Mouse (Mus musculus): ENCODE measurements around the gene Hlf. TPM values are rescaled to one million over a fixed set of nuclear protein-coding genes. Genes with fewer than 3 reads are reported as not detected.
A peak's percentile ranks its signal among the peaks of the same experiment; 100 is the strongest.

Gene Hlf
- total RNA-seq, 4 experiments from 2014 or later = 132 to 146 (median 139) TPM

DNA sequence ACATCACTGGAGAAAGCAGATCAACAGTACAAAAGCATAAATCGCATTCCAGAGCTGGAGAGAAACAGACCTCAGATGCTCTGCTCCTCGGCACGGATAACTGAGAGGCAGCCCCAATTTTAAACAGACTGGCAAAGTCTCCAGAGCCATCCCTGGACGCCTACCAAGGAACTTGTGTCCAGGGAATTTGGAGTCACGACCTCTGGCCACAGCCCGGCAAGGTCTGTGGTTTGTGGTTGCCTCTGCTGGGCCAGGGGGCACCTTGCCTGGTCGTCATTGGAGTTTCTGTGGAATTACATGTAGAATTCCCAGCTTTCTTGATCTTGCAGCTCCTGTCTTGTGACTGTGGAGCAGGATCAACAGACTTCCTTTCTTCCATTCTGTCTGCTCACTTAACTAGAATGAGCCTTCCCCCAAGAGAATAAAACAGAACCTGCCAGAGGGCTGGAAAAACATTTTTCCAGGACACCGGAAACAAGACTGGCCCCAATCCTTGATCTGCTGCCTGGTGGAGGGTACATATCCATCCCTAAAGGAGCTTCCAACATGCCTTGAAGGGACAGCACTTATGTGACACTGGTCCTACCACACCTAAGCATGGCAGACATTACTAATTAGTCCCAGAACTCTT is 19.1 kb downstream of the Hlf start:
- DNase-seq (ENCODE audit: low spot score in 2 of 2) = no peak

DNA sequence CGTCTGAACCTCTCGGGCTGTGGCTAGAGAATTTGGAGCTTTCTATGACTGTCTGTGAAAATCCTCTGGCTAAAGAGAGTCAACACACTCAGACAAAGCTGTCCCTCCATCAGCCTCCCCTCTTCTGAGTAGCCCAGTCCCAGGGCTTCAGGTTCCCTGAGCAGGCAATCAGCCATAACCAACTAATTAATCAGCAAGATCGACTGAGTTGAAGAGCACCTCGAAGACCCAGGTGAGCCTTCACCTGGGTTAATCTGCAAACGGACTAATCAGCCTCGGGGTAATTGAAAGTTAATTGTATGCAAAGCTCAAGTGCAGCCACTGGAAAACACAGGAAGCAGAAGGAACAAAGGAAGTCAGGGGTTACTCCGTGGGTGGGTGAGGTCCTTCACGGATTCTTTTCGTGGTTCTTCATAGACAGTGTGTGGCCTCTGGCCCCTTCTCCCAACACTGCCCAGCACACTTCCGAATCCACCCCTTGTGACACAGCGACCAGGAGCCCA is 19.9 kb downstream of the Hlf start:
- DNase-seq (ENCODE audit: low spot score in 2 of 2) = no peak

DNA sequence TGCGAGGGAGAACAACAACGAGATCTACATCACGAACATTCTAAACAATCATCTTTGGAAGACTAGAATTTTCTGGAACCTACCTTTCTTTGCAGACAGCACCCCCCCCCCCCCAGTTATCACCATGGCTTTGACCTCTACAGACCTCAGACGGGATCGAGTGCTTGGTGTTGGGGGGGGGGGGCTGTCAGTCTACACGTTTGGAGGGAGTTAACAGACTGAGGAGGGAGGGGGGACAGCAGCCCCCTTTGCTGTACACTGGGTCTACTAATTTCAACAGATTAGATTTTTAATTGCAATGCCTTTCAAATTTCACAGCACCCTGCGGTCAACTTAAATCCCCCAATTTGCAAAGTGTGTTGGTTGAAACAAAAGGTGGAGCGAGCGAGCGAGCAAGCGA is 20.3 kb downstream of the Hlf start:
- no peak for DNase-seq (ENCODE audit: low spot score in 2 of 2)

DNA sequence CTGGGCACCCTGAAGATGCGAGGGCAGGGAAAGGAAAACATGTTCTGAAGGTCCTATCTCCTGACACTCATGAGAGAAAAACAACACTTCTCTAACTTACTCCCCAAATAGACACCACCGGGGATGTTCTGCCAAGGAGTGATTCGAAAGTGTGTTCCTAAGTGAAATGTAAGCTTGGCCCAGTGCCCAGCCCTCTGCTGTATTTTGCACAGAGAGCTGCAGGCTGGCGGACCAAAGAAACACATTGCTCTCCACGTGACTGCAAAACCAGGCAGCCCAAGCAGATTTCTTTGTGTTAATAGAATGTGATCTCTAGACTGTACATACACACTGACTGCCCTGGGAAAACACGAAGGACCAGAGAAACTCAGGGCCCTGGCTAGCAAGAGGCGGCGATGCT is 21.1 kb downstream of the Hlf start:
- DNase-seq (ENCODE audit: low spot score in 2 of 2) = peak; percentile 75 to 98

DNA sequence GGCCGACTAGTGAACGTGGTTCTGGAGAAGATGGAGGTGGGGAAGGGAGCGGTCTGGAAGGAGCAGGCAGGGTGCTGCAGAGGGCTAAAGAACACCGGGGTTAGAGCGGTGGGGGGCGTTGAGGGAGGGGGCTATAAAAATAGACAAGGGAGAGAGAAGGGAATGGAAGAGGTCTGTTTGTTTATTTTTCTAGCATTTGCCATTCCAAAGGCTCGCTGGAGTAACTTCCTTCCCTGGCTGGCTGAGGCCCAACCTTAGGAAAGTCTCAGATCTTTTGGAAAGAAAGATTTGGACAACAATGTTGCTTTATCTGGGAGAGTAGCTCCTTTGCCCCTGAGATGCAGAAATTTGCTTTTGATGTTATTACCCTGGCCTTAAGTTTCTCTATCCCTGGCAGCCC is 21.6 kb downstream of the Hlf start:
- DNase-seq (ENCODE audit: low spot score in 2 of 2) = no peak

DNA sequence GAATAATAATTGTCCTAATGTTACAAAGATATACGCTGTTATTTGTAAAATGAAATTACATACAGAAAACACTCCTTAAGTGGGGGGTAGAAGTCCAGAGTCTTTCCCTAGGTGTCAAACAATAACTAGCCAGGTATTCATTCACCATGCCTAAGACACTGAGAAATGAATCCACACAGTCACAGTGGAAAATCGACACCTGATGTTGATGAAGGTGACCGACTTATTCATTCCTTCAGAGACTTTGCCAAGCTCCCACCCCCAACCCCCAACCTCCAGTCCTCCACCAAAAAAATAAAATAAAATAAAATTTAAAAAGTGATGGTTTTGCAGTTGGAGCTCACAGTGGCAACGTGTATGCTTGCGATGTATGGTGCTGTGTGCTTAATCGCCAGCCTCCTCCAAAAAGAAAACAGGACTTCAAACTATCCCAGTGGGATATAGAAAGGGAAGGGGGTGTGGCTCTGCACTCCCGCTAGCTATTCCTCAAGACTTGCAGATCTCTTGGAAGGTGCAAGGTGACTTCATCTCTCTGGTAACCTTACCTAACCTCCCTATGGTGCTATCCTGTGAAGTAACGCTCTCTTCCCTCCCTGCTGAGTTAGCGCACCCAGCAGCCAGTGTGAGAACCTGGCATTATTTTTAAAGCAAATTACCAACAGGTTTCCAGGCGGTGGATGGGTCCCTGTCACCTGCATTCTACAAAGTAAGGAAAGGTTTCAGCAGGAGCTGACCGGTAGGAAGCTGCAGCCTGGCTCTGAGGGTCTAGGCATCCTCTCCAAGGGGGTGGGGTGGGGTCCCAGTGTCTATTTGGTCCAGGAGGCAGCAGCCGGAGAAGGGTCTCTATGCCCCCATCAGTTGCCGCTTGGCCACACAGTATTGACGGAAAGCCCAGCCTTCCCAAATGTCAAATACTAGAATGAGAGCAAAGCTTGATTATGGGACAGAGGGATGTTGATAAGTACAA is 22.5 kb downstream of the Hlf start:
- DNase-seq (ENCODE audit: low spot score in 2 of 2) = no peak

DNA sequence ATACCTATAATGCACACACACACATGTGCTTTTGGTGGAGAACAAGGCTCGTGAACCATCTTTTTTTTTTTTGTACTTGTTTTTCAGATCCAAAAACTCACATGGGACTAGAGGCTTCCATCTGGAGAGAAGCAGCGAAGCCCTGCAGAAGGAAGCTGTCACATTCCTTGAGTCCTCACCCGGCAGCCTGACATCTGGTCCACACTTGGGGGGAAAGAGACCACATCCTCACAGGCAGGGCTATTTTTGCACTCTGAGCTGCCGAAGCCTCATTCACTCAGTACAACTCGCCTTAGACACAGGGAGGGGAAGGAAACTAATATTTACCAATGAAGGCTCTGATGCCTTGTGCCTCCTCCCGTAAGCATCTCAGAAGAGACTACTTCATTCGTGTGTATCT is 25.8 kb downstream of the Hlf start:
- DNase-seq (ENCODE audit: low spot score in 2 of 2) = no peak

DNA sequence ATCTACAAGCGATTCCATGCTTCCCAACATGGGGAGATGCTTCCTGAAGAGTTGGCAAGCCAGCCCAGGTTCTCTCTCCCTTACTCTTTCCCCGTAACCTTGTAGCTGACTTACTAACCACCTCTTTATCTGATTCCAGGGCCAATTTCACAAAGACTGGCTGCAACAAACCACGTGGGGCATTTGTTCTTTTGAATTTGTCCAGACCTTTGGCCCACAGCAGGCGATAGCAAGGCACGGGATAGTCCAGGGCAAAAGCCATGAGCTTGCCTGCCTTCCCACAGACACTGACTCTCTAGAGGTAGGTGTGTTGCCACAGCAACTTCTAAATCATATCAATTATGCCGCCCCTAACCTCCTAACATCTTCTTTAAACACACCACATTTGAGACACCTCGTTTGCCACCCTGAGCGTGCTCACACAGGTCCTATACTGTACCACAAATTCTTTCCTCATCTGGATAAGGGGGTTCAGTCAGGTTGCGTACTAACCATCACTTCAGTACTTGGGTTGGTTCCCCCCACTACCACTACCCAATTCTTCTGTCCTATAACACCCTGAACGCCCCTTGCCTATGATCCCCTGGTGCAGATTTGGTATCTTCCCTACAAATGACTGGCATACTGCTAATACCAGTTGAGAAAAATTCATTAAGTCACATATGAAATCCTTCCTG is 26.7 kb downstream of the Hlf start:
- DNase-seq (ENCODE audit: low spot score in 2 of 2) = no peak

DNA sequence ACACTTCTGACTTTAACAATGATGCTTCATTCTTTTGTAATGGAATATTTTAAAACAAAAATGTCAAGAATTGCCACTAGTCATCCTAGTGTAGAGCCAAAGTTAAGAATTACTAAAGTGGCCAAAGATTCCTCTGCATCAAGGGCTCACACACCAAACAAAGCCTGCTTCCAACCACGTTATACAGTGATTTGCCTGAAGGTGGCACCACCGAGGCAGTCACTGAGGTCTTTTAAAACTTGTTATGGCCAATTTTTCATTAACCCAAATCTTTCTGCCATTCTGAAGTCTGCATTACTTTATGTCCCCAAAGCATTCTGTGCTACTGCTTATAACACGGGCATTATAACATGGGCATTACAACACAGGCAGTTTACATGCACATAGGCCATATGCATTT is 27.3 kb downstream of the Hlf start:
- no peak for DNase-seq (ENCODE audit: low spot score in 2 of 2)

DNA sequence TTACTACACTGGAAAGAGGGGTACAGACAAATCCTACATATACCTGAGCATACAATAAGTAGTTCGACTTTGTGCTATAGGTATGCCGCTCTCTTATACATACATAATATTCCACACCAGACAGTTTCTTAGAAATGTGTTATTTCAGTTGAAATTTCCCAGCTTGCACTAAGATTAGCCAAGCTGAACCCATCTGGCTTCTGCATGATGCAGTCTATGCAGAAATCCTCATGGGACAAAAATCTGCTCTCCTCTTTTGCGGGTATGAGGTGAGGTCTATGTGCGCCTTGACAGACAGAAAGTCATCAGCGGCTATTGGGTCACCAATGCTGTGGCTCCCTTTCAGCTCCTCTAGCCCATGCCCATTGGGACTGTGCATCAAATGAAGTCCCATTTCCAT is 30.2 kb downstream of the Hlf start:
- DNase-seq (ENCODE audit: low spot score in 2 of 2) = no peak

DNA sequence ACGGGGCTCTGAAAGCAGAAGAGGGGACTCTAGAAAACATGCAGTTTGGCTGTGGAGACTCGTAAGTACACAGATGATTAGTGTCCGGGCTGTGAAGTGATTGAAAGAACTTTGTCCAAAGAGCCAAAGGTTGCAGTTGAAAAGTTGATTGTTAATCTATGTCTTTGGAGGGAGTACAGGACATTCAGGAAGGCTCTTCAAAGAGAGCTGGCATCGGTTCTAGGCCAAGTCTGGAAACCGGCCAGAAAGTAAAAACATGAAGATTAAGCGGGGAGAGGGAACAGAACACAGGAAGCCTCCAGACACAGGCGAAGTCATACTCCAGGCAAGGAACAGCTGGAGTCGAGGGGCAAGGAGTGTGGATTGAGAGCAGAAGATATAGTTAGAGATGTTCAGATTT is 32.6 kb downstream of the Hlf start:
- no peak for DNase-seq (ENCODE audit: low spot score in 2 of 2)

DNA sequence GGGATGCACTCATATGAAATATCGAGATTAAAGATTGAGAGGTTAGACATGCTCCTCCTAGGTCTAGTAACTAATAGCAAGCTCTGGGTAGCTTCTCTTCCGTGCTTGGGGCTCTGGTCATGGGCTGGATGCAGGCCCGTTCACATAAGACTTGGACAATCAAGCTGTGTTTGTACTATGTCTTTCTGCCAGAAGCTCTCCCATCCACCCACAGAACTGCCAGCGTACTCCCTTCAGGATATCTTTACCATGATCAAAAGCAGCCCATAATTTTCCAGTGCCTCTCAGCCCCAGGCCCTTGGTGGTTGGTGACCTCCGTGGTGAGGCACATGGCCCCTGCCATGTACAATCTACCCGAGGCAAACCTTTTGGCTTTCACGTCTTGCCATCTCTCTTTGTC is 33.3 kb downstream of the Hlf start:
- no peak for DNase-seq (ENCODE audit: low spot score in 2 of 2)

DNA sequence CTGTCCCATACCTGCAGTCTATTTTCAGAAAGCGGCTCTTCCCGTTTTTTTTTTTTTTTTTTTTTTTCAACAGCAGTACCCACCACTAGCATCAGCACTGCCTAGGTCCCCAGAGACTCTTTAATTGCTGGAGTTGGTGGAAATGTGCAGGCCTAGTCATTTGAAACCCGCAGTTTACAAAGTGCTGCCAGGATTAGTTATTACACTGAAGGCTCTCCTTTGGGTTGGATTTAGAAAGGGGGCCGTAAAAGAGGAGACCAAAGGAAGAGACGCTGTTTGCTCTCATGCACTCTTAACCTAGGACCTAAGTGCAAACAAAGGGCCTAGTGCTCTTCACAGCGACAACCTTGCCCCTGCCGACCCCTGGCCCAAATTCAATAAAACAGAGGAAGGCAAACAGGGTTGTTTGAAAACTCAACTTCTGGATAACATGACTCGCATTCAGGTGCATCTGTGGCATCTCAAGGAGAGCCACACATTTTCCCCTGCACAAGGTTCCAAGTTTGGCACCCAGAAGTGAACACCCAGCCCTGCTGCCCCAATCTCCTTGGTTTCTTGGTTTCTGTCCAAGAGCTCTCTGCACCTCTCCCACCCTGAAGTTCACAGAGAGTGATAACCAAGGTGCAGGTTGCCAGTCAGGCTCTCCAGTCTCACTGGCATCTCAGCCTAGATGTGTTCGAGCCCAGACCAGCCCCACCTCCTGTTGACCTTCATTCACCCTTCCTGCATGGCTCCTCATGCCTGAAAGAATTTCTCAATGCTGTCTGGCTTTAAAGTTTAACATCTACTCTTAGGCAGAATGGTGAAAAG is 34.0 kb downstream of the Hlf start:
- no peak for DNase-seq (ENCODE audit: low spot score in 2 of 2)

DNA sequence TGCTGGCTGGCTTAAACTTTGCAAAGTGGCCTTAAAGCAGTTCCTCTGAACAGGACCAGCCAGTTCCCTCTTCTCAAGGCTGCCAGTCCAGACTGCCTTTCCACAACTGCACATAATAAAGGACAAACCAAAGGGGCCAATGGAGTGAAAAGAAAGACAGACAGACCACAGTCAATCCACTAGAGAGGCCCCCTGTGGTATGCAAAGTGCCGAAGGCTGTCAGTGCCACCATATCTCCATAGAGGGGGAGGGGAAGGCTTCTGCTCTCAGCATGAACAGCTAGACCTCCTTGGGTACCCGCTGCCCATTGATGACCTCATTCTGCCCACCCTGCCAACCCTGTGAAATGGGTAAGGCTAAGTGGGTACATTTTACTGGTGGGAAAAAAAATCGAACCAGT is 34.7 kb downstream of the Hlf start:
- DNase-seq (ENCODE audit: low spot score in 2 of 2) = no peak

DNA sequence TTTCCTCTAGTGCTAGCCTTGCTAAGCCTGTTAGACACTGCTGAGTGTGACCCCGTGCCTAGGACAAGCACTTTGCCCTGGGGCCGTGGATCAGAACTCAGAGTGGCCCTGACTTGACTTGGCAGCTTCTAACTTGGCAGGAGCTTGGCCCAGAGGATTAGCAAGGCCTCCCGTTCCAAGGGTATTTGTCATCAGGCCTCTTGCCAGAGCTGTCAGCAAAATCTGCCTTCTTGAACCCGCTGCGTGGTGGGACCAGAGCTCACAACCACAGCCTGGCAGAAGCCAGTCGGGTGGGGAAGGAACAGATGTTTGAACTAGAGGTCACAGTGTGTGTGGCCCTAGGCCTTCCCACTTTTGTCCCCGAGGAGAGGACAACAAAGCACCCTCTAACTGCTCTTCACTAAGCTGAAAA is 35.4 kb downstream of the Hlf start:
- no peak for DNase-seq (ENCODE audit: low spot score in 2 of 2)

DNA sequence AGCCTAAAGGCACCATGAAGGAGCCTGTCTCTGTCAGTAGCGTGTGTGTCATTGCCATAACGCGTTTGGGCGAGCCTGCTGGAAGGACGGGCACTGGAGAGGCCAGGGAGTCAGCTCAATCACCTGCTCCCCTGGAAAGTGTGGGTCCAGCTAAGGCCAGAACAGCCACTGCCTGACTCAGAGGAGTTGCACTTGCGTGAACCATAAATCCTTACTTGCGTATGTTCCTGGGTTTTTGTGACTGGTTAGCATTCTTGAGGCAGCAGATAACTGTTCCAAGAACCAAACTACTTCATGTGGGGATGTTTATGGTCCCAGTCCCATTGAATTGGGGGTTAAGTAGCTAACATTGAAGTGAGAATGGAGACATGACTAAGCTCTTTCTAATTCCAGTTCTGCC is 38.0 kb downstream of the Hlf start:
- DNase-seq (ENCODE audit: low spot score in 2 of 2) = no peak

DNA sequence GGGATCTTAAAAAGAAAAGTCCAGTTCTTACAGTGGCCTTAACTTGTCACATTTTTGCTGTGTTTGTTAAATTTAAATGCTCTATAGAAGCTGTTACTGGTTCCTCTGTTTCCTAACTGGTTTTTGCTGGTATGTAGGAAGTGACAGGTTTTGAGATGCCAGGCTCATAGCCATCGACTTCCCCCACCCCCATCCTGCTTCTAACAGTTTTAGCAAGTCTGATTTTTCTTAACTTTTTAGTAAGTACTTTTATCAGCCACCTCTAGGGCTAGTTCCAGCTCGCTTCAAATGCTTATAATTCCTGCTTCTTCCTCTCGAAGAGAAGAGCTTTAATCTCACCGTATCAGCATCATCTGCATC is 40.6 kb downstream of the Hlf start:
- no peak for DNase-seq (ENCODE audit: low spot score in 2 of 2)

DNA sequence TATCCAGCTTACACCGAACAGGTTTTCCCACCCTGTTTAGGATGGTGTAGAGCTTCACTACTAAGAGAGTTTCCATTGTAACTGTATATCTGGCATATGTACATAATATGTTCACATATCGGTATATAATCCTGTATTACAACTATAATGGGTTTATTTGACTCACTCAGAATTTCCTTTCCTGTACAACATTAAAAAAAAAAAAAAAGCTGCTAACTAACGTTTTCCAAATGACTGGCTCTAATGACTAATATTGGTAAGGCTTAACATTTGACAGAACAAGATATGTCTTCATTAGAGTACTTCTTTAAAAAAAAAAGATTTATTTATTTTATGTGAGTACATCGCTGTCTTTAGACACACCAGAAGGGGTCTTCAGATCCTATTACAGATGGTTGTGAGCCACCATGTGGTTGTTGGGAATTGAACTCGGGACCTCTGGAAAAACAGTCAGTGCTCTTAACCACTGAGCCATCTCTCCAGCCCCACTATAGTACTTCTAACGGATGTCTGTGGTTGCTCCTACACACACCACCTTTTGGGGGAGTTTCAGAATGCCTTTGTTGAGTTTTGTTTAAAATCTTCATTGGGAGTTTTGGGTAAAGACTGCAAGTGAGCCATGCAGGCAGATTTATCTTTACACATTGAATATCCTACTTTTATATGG is 41.1 kb downstream of the Hlf start:
- DNase-seq (ENCODE audit: low spot score in 2 of 2) = no peak

DNA sequence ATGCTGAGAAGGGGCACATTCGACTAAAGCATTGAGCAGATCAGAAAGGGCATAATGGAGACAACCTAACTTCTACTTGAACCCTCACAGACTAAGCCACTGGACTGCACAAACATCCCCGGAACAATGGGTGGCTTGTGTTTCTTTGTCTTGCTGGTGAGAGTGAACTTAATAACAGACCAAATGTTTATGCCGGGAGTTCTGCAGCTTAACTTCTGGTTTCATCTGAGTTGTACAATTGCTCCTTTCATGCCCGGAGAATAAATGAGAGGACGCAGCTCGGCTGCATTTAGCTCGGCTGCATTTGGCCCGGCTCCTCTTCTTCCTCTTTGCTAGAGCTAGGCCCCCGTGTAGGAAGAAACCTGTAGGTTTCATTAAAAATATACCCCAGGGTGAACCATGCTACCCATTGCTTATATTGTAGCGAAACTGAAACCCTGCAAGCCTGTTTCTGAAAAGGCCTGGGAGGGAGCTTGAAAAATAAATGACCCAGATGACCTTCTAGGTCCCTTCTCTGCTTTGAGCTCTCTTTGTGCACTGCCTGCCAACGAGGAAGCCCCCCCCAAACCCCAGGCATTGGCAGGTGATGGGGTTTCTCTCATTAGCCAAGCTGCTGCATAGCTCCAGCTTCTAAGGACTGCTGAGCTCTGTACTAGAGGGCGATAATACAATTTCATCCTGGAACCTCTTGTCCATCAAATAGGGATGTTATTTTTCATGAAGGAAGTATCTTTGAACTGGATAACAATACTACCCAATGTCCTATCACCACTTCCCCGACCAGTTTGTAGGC is 42.8 kb downstream of the Hlf start:
- DNase-seq (ENCODE audit: low spot score in 2 of 2) = no peak

DNA sequence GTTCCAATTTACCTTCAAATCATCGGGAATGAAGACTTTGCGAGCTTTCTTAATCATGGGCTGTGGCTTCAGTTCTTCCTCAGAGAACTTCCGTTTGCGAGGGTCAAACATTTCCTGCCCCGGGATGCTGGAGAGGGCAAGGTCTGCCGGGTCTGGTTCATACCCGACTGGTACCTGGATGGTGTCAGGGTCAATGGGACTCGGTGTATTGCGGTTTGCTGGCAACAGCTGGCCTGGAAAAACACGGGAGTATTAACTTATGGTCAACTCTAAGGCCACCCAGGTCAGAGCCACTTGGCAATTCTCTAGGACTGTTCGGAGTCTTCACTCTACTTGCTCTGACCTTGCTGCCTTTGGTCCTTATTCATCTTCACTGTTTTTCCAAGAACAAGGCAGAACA is 44.9 kb downstream of the Hlf start:
- DNase-seq (ENCODE audit: low spot score in 2 of 2) = no peak
